Mouse (Mus musculus) ES-E14 (cell line): ENCODE measurements around the gene Sox18. TPM values are rescaled to one million over a fixed set of nuclear protein-coding genes. Genes with fewer than 3 reads are reported as not detected.

Source experiments
- DNase-seq: peaks from one replicate; pipeline ENCODE4 v3.0.0-alpha.2; 2013; ENCODE audit warnings: low read depth, low spot score
- H3K27ac ChIP-seq: 2 replicates; pipeline ENCODE4 v1.5.1; 2012; ENCODE audit warnings: low read depth, mild to moderate bottlenecking, low read length, moderate library complexity, mixed read lengths; ENCODE audit not compliant: poor library complexity, insufficient read depth, severe bottlenecking
- H3K36me3 ChIP-seq: 2 replicates; pipeline ENCODE4 v1.6.1; 2012; ENCODE audit warnings: mild to moderate bottlenecking, low read length, moderate library complexity, mixed read lengths; ENCODE audit not compliant: control insufficient read depth, poor library complexity, insufficient read depth, severe bottlenecking
- H3K4me1 ChIP-seq, 2 experiments: fragments of 150-350 bp in 1 of 2; sonication (generic) in 1 of 2; 2 replicates each; pipeline ENCODE4 v1.6.1; 2012; ENCODE audit warnings: low read length in 2 of 2, mild to moderate bottlenecking in 1 of 2, mixed read lengths in 1 of 2; ENCODE audit not compliant: control insufficient read depth in 2 of 2, insufficient read depth in 2 of 2, poor library complexity in 1 of 2
- H3K4me3 ChIP-seq, 2 experiments: fragments of 150-350 bp in 1 of 2; sonication (generic) in 1 of 2; 2 replicates each; pipeline ENCODE4 v1.5.1; 2012; ENCODE audit warnings: low read length in 2 of 2, low read depth in 1 of 2, mild to moderate bottlenecking in 1 of 2, mixed read lengths in 1 of 2; ENCODE audit not compliant: insufficient read depth in 1 of 2, poor library complexity in 1 of 2, severe bottlenecking in 1 of 2
- H3K9ac ChIP-seq: 2 replicates; pipeline ENCODE4 v1.6.1; 2012; ENCODE audit warnings: low read depth, mild to moderate bottlenecking, low read length, mixed read lengths; ENCODE audit not compliant: poor library complexity, insufficient read depth, severe bottlenecking
- H3K9me3 ChIP-seq: fragments of 150-350 bp; sonication (generic); 2 replicates; pipeline ENCODE4 v1.6.1; 2012; ENCODE audit warnings: low read depth, mild to moderate bottlenecking, low read length; ENCODE audit not compliant: control insufficient read depth, insufficient read depth
- CHD2 ChIP-seq: IDR thresholded peaks from 2 replicates; pipeline ENCODE4 v1.6.1; 2014; ENCODE audit warnings: mild to moderate bottlenecking, low read depth, low read length, inconsistent platforms
- HCFC1 ChIP-seq: IDR thresholded peaks from 2 replicates; pipeline ENCODE4 v1.6.1; 2012; ENCODE audit warnings: low read length, inconsistent platforms, borderline replicate concordance; ENCODE audit not compliant: insufficient read depth
- MAFK ChIP-seq: IDR thresholded peaks from 2 replicates; pipeline ENCODE4 v1.6.1; 2014; ENCODE audit warnings: mild to moderate bottlenecking, low read depth, low read length, inconsistent platforms; ENCODE audit not compliant: insufficient read depth
- ZC3H11A ChIP-seq: IDR thresholded peaks from 2 replicates; pipeline ENCODE4 v1.6.1; 2012; ENCODE audit warnings: low read depth, mild to moderate bottlenecking, inconsistent platforms, low read length, borderline replicate concordance
- ZNF384 ChIP-seq: IDR thresholded peaks from 2 replicates; pipeline ENCODE4 v1.6.1; 2012; ENCODE audit warnings: low read depth, low read length, inconsistent platforms
- in situ Hi-C, 2 experiments: fragments of 600-800 bp; cut with MboI; formaldehyde crosslinking; loops; one replicate each; pipeline ENCODE4 v1.15.1; 2025; ENCODE audit warnings: low sequenced_read_pairs in 2 of 2, inconsistent platforms in 1 of 2; ENCODE audit not compliant: unreplicated experiment in 2 of 2
- total RNA-seq: library from RNA; depleted of rRNA; stranded (reverse); fragments of 300-350 nt; gene quantifications from 2 replicates; pipeline ENCODE4 v1.2.3, GENCODE M21; 2012

Sox18 gene
- total RNA-seq, 1 experiment: 0.36 TPM

DNA sequence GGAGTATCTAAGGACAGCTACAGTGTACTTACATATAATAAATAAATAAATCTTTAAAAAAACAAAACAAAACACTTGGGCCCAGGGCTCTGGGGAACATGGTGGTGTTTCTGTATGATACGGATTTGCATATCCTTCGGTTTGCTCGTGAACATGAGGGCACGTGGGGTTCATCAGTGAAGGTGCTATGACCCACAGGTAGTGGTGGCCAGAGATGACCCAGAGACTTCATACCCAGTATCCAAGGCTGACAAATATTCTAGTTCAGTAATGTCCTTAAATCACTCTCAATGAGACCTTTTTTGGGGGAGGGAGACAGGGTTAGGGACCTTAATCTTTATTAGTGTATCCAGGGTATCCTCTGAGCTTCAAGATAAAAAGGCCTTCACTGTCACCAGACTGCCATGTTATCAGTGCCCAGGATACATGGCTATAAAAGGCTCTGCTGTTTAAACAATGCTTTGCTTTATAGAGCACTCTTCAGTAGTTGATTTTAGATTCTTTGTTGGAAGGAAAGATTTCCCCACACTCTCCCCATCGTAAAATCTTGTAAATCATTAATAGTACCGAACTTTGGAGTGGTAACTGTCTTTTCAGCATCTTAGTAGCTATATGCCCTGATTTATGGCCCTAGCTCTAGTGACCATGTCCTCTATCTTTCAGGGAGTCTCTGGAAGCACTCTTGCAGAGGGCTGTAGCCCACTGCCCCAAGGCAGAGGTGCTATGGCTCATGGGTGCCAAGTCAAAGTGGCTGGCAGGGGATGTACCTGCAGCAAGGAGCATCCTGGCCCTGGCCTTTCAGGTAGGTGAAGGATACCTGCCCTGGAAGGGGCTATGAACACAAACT, 24.6 kb downstream of the Sox18 start:
- H3K9ac ChIP-seq: no peak overlapping the region
- no peak overlapping the region for H3K4me3 ChIP-seq
- no peaks in the 10 kb centered on the region for H3K9me3 ChIP-seq
- no peak for DNase-seq
- TF ChIP-seq ZNF384 (no peak), CHD2 (no peak), MAFK (no peak), ZC3H11A (no peak), HCFC1 (no peak)
- no peak overlapping the region for H3K27ac ChIP-seq
- H3K36me3 ChIP-seq: peaks cover 33% of the 10 kb centered on the region
- no peaks in the 10 kb centered on the region for H3K4me1 ChIP-seq
- in situ Hi-C loops: no loop called here

DNA sequence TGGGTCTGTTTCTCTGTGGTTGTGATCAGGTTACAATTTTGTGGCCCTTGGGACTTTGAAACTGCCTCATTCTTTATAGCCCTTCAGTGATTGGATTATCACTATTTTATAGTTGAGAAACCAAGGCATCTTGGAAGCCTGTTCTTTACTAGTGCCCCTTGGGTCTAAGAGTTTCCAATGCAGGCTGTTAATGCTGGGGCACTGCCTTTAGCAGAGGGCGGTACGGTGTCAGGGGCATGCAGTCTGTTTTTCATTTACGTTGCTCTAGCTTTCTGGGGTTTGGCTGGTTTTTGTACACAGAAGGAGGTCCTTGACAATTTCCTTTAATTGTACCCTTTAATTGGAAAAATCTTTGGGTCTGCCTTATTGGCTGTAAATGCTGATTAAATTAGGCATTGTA, 25.8 kb downstream of the Sox18 start:
- Histone ChIP-seq H3K4me1 (no peaks in the 10 kb centered on the region), H3K9me3 (no peaks in the 10 kb centered on the region), H3K27ac (no peak overlapping the region), H3K36me3 (peaks cover 35% of the 10 kb centered on the region), H3K4me3 (no peak overlapping the region), H3K9ac (no peak overlapping the region)
- in situ Hi-C loops: no loop called here
- no peak for TF ChIP-seq HCFC1
- TF ChIP-seq MAFK: no peak
- TF ChIP-seq CHD2: no peak
- TF ChIP-seq ZNF384: no peak
- no peak for TF ChIP-seq ZC3H11A
- DNase-seq: no peak

DNA sequence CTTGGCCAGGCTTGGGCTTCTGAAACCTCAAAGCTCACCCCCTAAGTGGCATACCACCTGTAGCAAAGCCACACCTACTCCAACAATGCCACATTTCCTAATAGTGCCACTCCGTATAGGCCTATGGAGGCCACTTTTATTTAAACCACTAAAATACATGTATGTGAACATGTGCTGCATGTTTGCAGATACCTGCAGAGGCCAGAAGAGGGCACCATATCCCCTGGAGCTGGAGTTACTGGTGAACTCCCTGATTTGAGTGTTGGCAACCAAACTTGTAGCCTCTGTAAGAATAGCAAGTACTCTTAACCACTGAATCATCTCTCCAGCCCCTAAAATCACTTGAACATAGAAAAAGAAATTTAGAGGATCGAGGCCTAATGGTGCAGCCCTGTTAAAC, 27.1 kb downstream of the Sox18 start:
- Histone ChIP-seq H3K9me3 (no peaks in the 10 kb centered on the region), H3K4me1 (no peaks in the 10 kb centered on the region), H3K9ac (no peak overlapping the region), H3K36me3 (peaks cover 28% of the 10 kb centered on the region), H3K4me3 (no peak overlapping the region), H3K27ac (no peak overlapping the region)
- TF ChIP-seq HCFC1: no peak
- no peak for TF ChIP-seq CHD2
- no peak for TF ChIP-seq MAFK
- TF ChIP-seq ZC3H11A: peak; percentile 29; the same call in 1 of the 2 replicates
- TF ChIP-seq ZNF384: no peak
- in situ Hi-C loops: no loop called here
- no peak for DNase-seq

- DNase-seq: no peak
- H3K4me3 ChIP-seq: no peak overlapping the region
- no peak overlapping the region for H3K9ac ChIP-seq
- H3K9me3 ChIP-seq: no peaks in the 10 kb centered on the region
- TF ChIP-seq HCFC1 (no peak), MAFK (no peak), ZC3H11A (no peak), ZNF384 (no peak), CHD2 (no peak)
- in situ Hi-C loops: no loop called here
- peaks cover 32% of the 10 kb centered on the region for H3K36me3 ChIP-seq
- no peak overlapping the region for H3K27ac ChIP-seq
- H3K4me1 ChIP-seq: no peaks in the 10 kb centered on the region
Observed at GRCm38 (mm10) chr2:181635865-181636264, 35.6 kb downstream of the Sox18 start.
